Mouse (Mus musculus) midbrain, embryonic 11.5 days (tissue): ENCODE data around the gene Olfr1160. TPM values are rescaled to one million over a fixed set of nuclear protein-coding genes. Genes with fewer than 3 reads are reported as not detected.
"Not testable (repeated sequence)": the region's sequence is repeated elsewhere in the genome, so short reads cannot be mapped to it uniquely, and the experiment has no call there.

Source experiments
- ATAC-seq: fragments of 200-750 bp; cut with Nextera tagmentation; 2 replicates; pipeline ENCODE4 v1.8.0; 2017; ENCODE audit warnings: moderate TSS enrichment, moderate library complexity; ENCODE audit not compliant: low FRiP score
- DNase-seq: peaks from one replicate; pipeline ENCODE4 v3.0.0; 2015; ENCODE audit warnings: low spot score; ENCODE audit errors: missing footprints
- H3K27ac ChIP-seq: fragments of 300-500 bp; sonication (generic); 2 replicates; pipeline ENCODE4 v1.5.1; 2014; ENCODE audit warnings: low read depth, low read length
- H3K27me3 ChIP-seq: fragments of 300-500 bp; sonication (generic); 2 replicates; pipeline ENCODE4 v1.6.1; 2014; ENCODE audit warnings: mild to moderate bottlenecking, low read length, moderate library complexity, mixed read lengths; ENCODE audit not compliant: control insufficient read depth, insufficient read depth
- H3K36me3 ChIP-seq: fragments of 300-500 bp; sonication (generic); 2 replicates; pipeline ENCODE4 v1.6.1; 2014; ENCODE audit warnings: mild to moderate bottlenecking, low read length, moderate library complexity, mixed read lengths; ENCODE audit not compliant: control insufficient read depth, insufficient read depth
- H3K4me1 ChIP-seq: fragments of 300-500 bp; sonication (generic); 2 replicates; pipeline ENCODE4 v1.6.1; 2014; ENCODE audit warnings: low read length; ENCODE audit not compliant: control insufficient read depth, insufficient read depth
- H3K4me2 ChIP-seq: fragments of 300-500 bp; sonication (generic); 2 replicates; pipeline ENCODE4 v1.6.1; 2014; ENCODE audit warnings: mild to moderate bottlenecking, moderate library complexity
- H3K4me3 ChIP-seq: fragments of 300-500 bp; sonication (generic); 2 replicates; pipeline ENCODE4 v1.5.1; 2014; ENCODE audit warnings: low read depth, low read length
- H3K9ac ChIP-seq: fragments of 300-500 bp; sonication (generic); 2 replicates; pipeline ENCODE4 v1.6.1; 2014; ENCODE audit warnings: low read length
- H3K9me3 ChIP-seq: fragments of 300-500 bp; sonication (generic); 2 replicates; pipeline ENCODE4 v1.6.1; 2016; ENCODE audit warnings: low read length; ENCODE audit not compliant: control insufficient read depth
- WGBS: fragments of 180-500 bp; shearing (Covaris S2); extraction: QIAGEN DNeasy Blood & Tissue Kit; methylation state at CpG from one replicate; pipeline ENCODE4 v1.1.7; 2014; 5-methylcytosine and 5-hydroxymethylcytosine counted together
- polyA plus RNA-seq: library from polyadenylated mRNA; unstranded; fragments of >200 nt; fragmentation: Nextera tagmentation; extraction: Ambion mirVana; gene quantifications from 2 replicates; pipeline ENCODE4 v1.2.1, GENCODE M21; 2014

Olfr1160 gene
- polyA plus RNA-seq: not detected in 2 replicates

DNA sequence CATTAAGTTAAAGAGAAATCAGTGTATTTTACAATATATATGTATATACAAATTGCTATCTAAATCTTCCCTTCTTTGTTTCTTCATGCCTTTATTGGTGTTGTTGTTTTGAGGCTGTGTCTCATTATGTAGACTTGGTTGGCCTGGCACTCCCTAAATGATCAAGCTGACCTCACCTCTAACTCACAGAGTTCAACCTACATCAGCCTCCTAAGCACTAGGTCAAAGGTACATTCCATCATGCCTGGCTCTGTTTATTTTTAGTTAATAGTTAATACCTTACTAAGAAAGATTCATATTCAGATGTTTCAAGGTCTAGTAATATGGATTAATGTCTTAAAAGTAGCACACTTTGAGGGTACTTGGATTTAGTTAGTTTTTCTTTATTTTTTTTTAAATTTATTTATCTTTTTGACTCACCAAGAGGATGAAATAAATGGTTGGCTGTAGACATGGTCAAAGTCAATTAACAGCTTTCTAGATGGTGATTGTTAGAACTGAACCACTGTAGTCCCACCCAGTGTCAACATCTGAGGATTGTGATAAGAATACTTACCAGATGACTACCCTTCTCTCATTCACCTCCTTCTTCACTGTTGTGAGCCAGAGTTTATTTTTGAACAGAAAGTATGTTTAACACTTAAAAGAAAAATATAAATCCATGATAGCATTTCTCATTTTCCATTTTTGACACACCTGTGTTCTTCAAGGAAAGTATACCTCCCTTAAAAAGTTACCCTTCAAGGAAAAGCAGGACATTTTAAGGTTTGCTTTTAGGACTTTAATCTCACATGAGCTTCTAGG, at the start of gene Olfr1160:
TSS of gene Olfr1160 (minus strand) at position 754 of the 804 bp plus-strand sequence.
- Histone ChIP-seq H3K27me3 (no peaks in the 10 kb centered on the region), H3K4me3 (no peak within 1 kb of the TSS), H3K4me2 (no peak within 1 kb of the TSS), H3K36me3 (no peaks in the 10 kb centered on the region), H3K27ac (no peak within 1 kb of the TSS), H3K9ac (no peak within 1 kb of the TSS), H3K4me1 (no peaks in the 10 kb centered on the region), H3K9me3 (no peaks in the 10 kb centered on the region)
- ATAC-seq (no peak), DNase-seq (no peak)

GRCm38 (mm10) chr2:88051029-88051428, 43.0 kb upstream of the Olfr1160 start, which contains the start of gene Olfr1162:
Olfr1162 (minus strand) TSS chr2:88051129.
- Histone ChIP-seq H3K27me3 (no peaks in the 10 kb centered on the region), H3K4me3 (no peak within 1 kb of the TSS), H3K9me3 (no peaks in the 10 kb centered on the region), H3K36me3 (no peaks in the 10 kb centered on the region), H3K27ac (no peak within 1 kb of the TSS), H3K4me1 (no peaks in the 10 kb centered on the region), H3K4me2 (no peak within 1 kb of the TSS), H3K9ac (no peak within 1 kb of the TSS)
- ATAC-seq: no peak
- WGBS: 77% methylated on average over 1 of the region's 1 CpGs
- no peak for DNase-seq

DNA sequence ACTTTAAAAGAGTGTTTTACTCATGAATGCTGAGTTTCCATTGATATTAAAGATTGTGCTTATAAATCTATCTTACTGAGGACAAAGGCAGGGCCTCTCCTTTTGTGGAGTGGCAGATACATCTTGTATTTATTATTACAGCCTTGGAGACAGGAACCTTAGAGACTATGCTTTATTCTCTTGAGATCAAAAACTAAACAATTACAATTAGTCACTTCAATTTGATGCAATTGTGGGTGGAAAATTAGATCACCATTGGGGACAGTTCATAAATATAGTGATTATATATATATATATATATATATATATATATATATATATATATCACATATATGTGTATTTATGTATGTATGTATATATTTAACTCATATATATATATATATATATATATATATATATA, 29.5 kb upstream of the Olfr1160 start, which contains the start of gene Olfr73:
TSS of gene Olfr73 (minus strand) at position 101 of the 400 bp plus-strand sequence.
- Histone ChIP-seq H3K36me3 (no peaks in the 10 kb centered on the region), H3K27me3 (no peaks in the 10 kb centered on the region), H3K4me1 (no peaks in the 10 kb centered on the region), H3K4me3 (no peak within 1 kb of the TSS), H3K9ac (no peak within 1 kb of the TSS), H3K9me3 (no peaks in the 10 kb centered on the region), H3K27ac (no peak within 1 kb of the TSS), H3K4me2 (no peak within 1 kb of the TSS)
- no peak for ATAC-seq
- DNase-seq: no peak

- not testable (repeated sequence) for H3K27ac ChIP-seq
Observed at GRCm38 (mm10) chr2:88022474-88022873, 14.4 kb upstream of the Olfr1160 start, which contains the start of gene Olfr1161. Olfr1161 (plus strand) TSS chr2:88022774.

DNA sequence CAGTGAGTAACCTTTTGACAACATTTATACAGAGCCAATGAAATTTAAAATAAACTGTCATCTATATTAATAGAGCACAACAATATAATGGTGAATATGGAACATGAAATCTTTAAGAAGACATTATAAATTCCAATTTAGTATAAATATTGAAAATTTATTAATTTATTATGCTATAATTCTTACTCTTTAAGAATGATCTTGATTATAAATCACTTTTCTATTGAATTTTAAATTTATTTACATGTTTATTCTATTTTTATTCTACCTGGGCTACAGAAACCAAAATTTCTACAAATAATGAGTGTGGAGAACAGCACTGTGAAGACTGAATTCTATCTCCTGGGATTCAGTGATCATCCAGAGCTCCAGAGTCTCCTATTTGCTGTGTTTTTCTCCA, 18.3 kb downstream of the Olfr1160 start, which contains the start of gene Olfr1158:
TSS of gene Olfr1158 (plus strand) at position 301 of the 400 bp plus-strand sequence.
- no peaks in the 10 kb centered on the region for H3K36me3 ChIP-seq
- no peak within 1 kb of the TSS for H3K4me3 ChIP-seq
- H3K4me2 ChIP-seq: no peak within 1 kb of the TSS
- ATAC-seq (no peak), DNase-seq (no peak)
- no peaks in the 10 kb centered on the region for H3K4me1 ChIP-seq
- no peaks in the 10 kb centered on the region for H3K9me3 ChIP-seq
- no peak within 1 kb of the TSS for H3K27ac ChIP-seq
- no peaks in the 10 kb centered on the region for H3K27me3 ChIP-seq
- no peak within 1 kb of the TSS for H3K9ac ChIP-seq

More at GRCm38 (mm10) chr2:88022474-88022873, 14.4 kb upstream of the Olfr1160 start, which contains the start of gene Olfr1161:
- DNase-seq, H3K36me3 ChIP-seq, H3K9ac ChIP-seq, H3K4me3 ChIP-seq, H3K27me3 ChIP-seq, H3K4me1 ChIP-seq, ATAC-seq, H3K9me3 ChIP-seq, H3K4me2 ChIP-seq: not testable (repeated sequence)
- WGBS: 80% methylated on average over 1 of the region's 1 CpGs

- 80% methylated on average over 3 of the region's 3 CpGs for WGBS
- no peak for DNase-seq
- H3K27me3 ChIP-seq: no peaks in the 10 kb centered on the region
- H3K4me1 ChIP-seq: no peaks in the 10 kb centered on the region
- H3K9me3 ChIP-seq: no peaks in the 10 kb centered on the region
- no peak within 1 kb of the TSS for H3K27ac ChIP-seq
- H3K4me3 ChIP-seq: no peak within 1 kb of the TSS
- no peaks in the 10 kb centered on the region for H3K36me3 ChIP-seq
- no peak within 1 kb of the TSS for H3K4me2 ChIP-seq
- ATAC-seq: no peak
- H3K9ac ChIP-seq: no peak within 1 kb of the TSS
Observed at GRCm38 (mm10) chr2:87974563-87974962, 33.5 kb downstream of the Olfr1160 start, which contains the start of gene Olfr74. Olfr74 (minus strand) TSS chr2:87974663.

GRCm38 (mm10) chr2:87968199-87968598, 39.9 kb downstream of the Olfr1160 start, which contains the start of gene Olfr1157:
Olfr1157 (minus strand) TSS chr2:87968299.
- WGBS: 95% methylated on average over 4 of the region's 4 CpGs
- Histone ChIP-seq H3K4me2 (no peak within 1 kb of the TSS), H3K36me3 (no peaks in the 10 kb centered on the region), H3K9me3 (no peaks in the 10 kb centered on the region), H3K4me1 (no peaks in the 10 kb centered on the region), H3K4me3 (no peak within 1 kb of the TSS), H3K27me3 (no peaks in the 10 kb centered on the region), H3K9ac (no peak within 1 kb of the TSS), H3K27ac (no peak within 1 kb of the TSS)
- ATAC-seq (no peak), DNase-seq (no peak)

GRCm38 (mm10) chr2:87953000-87953399, 55.1 kb downstream of the Olfr1160 start, which contains the start of gene Olfr1156:
Olfr1156 (minus strand) TSS chr2:87953100.
- Histone ChIP-seq H3K4me2 (no peak within 1 kb of the TSS), H3K4me1 (no peaks in the 10 kb centered on the region), H3K9ac (no peak within 1 kb of the TSS), H3K9me3 (no peaks in the 10 kb centered on the region), H3K27me3 (no peaks in the 10 kb centered on the region), H3K4me3 (no peak within 1 kb of the TSS), H3K27ac (no peak within 1 kb of the TSS), H3K36me3 (no peaks in the 10 kb centered on the region)
- DNase-seq (no peak), ATAC-seq (no peak)
